10 mouse cellular contexts compared by ENCODE assay signal in genomic region chr16:95833455-95833854, GRCm38 (mm10).
DNase-seq lines count a peak whose midpoint lies in the region; ATAC-seq lines count a peak whose summit lies in the region.
"Had no signal": no experiment of that assay in that cellular context is flagged by ENCODE, and none has a peak within 500 bp of the region (broad histone marks: within the 10 kb centered on the region; RNA-seq: fewer than 3 reads in every experiment).

No protein-coding gene starts in this region.

- peaks cover 40% of the 10 kb centered on the region for H3K4me1 ChIP-seq in lung, embryonic 15.5 days
- H3K4me1 ChIP-seq in limb, embryonic 11.5 days (ENCODE audit: control insufficient read depth, insufficient read depth, low read length): peaks cover 32% of the 10 kb centered on the region
- peaks cover 14% of the 10 kb centered on the region; the same call in 1 of the 2 replicates for H3K4me1 ChIP-seq in stomach, embryonic 15.5 days

- H3K9ac ChIP-seq in lung, embryonic 15.5 days: no peak overlapping the region
- H3K9ac ChIP-seq in limb, embryonic 11.5 days (ENCODE audit: low read length): no peak overlapping the region
- H3K9ac ChIP-seq in stomach, embryonic 15.5 days: no peak overlapping the region
- H3K9ac ChIP-seq: forebrain, postnatal 0 days had no signal

- peak overlapping the region; percentile 79 for H3K27ac ChIP-seq in lung, embryonic 15.5 days
- H3K27ac ChIP-seq in limb, embryonic 11.5 days (replicated peaks; ENCODE audit: low read depth, low read length): peak overlapping the region; percentile 84; the same call in 1 of the 2 replicates
- H3K27ac ChIP-seq in stomach, embryonic 15.5 days: peak overlapping the region; percentile 2; the same call in 1 of the 2 replicates

- DNase-seq in adrenal gland, postnatal 14 days: peak; percentile 28
- no peak for DNase-seq in adrenal gland, adult 2 months
- no peak for DNase-seq in lung, postnatal 25 days (ENCODE audit: low spot score)
- no peak for DNase-seq in limb, embryonic 11.5 days (ENCODE audit: low spot score)
- no peak for DNase-seq in frontal cortex, postnatal 36 days (ENCODE audit: low spot score in 2 of 2)
- no peak for DNase-seq in layer of hippocampus, adult 18-20 months (ENCODE audit: low spot score in 2 of 2)
- DNase-seq: cerebellum, adult 18-20 months; forebrain, postnatal 0 days had no signal

- H3K9me3 ChIP-seq in lung, embryonic 15.5 days: no peaks in the 10 kb centered on the region
- H3K9me3 ChIP-seq in limb, embryonic 11.5 days (ENCODE audit: control insufficient read depth, low read length): no peaks in the 10 kb centered on the region
- H3K9me3 ChIP-seq in stomach, embryonic 15.5 days: no peaks in the 10 kb centered on the region

- no peak overlapping the region for H3K4me3 ChIP-seq in lung, embryonic 15.5 days
- no peak overlapping the region for H3K4me3 ChIP-seq in limb, embryonic 11.5 days (ENCODE audit: low read depth, low read length)
- H3K4me3 ChIP-seq in stomach, embryonic 15.5 days (replicated peaks): no peak overlapping the region

- no peaks in the 10 kb centered on the region for H3K27me3 ChIP-seq in lung, embryonic 15.5 days
- H3K27me3 ChIP-seq in limb, embryonic 11.5 days (ENCODE audit: control insufficient read depth, insufficient read depth, low read length): no peaks in the 10 kb centered on the region
- H3K27me3 ChIP-seq in stomach, embryonic 15.5 days (replicated peaks): no peaks in the 10 kb centered on the region

- H3K4me2 ChIP-seq in lung, embryonic 15.5 days: no peak overlapping the region
- no peak overlapping the region for H3K4me2 ChIP-seq in limb, embryonic 11.5 days (ENCODE audit: low read depth, severe bottlenecking)
- H3K4me2 ChIP-seq in stomach, embryonic 15.5 days: no peak overlapping the region

- ATAC-seq in lung, embryonic 15.5 days (ENCODE audit: borderline replicate concordance, extremely low read depth, low FRiP score, low TSS enrichment): no peak
- no peak for ATAC-seq in limb, embryonic 11.5 days (ENCODE audit: insufficient number of reproducible peaks, low FRiP score, low TSS enrichment, low read depth)
- ATAC-seq in stomach, embryonic 15.5 days (ENCODE audit: insufficient read depth, low FRiP score, low read depth): no peak
- ATAC-seq: forebrain, postnatal 0 days had no signal

- 57% methylated on average over 10 of the region's 10 CpGs for WGBS in lung, embryonic 15.5 days
- WGBS in limb, embryonic 11.5 days: 67% methylated on average over 10 of the region's 10 CpGs
- WGBS in stomach, embryonic 15.5 days: 79% methylated on average over 10 of the region's 10 CpGs

- no peaks in the 10 kb centered on the region for H3K36me3 ChIP-seq in lung, embryonic 15.5 days
- no peaks in the 10 kb centered on the region for H3K36me3 ChIP-seq in limb, embryonic 11.5 days (ENCODE audit: control insufficient read depth, insufficient read depth, low read length)
- no peaks in the 10 kb centered on the region for H3K36me3 ChIP-seq in stomach, embryonic 15.5 days

Comparison
In these comparisons a context has a peak if more than half of its experiments do, and no peak if none do; other contexts are left out.
1. H3K27ac ChIP-seq: peak in every context shown above with its lines; median percentile 84 in limb, embryonic 11.5 days; 79 in lung, embryonic 15.5 days; 2 in stomach, embryonic 15.5 days.